Mouse (Mus musculus): ENCODE data around the gene Tmem253. TPM values are rescaled to one million over a fixed set of nuclear protein-coding genes. Genes with fewer than 3 reads are reported as not detected.

Gene Tmem253
- polyA plus RNA-seq, 1 experiment from 2014 or later = 0.23 TPM

- ATAC-seq (peak; percentile 2), DNase-seq (no peak)
- TF ChIP-seq CTCF (IDR thresholded peaks at IDR 0.05; ENCODE audit: low read depth) (no peak; the same call in 1 of the 2 replicates), EP300 (IDR thresholded peaks at IDR 0.05; ENCODE audit: low read depth) (no peak)
- peaks cover 52% of the 10 kb centered on the region for H3K4me1 ChIP-seq (ENCODE audit: insufficient read depth)
- H3K9ac ChIP-seq (replicated peaks) = peak overlapping the region; percentile 88
- peak overlapping the region; percentile 98 for H3K27ac ChIP-seq (ENCODE audit: low read depth)
- no peaks in the 10 kb centered on the region for H3K27me3 ChIP-seq (ENCODE audit: insufficient read depth, low read length)
- H3K9me3 ChIP-seq (ENCODE audit: low read length) = no peaks in the 10 kb centered on the region
- WGBS (ENCODE audit: insufficient replicate concordance) = 21% methylated on average over 12 of the region's 12 CpGs
- 0 out of 2 replicates have a peak, but pooled peaks cover 4% of the 10 kb centered on the region for H3K36me3 ChIP-seq (replicated peaks; ENCODE audit: insufficient read depth, low read length)
- H3K4me3 ChIP-seq (ENCODE audit: low read depth, low read length) = peak overlapping the region; percentile 63
- H3K4me2 ChIP-seq (ENCODE audit: low read depth, low read length) = peak overlapping the region; percentile 74
Observed at GRCm38 (mm10) chr14:52019051-52019589, 3.7 kb downstream of the Tmem253 start.

- Histone ChIP-seq H3K36me3 (replicated peaks; ENCODE audit: insufficient read depth, low read length) (0 out of 2 replicates have a peak, but pooled peaks cover 4% of the 10 kb centered on the region), H3K4me3 (ENCODE audit: low read depth, low read length) (peak overlapping the region; percentile 63), H3K4me2 (ENCODE audit: low read depth, low read length) (peak overlapping the region; percentile 74), H3K27ac (ENCODE audit: low read depth) (peak overlapping the region; percentile 98), H3K27me3 (ENCODE audit: insufficient read depth, low read length) (no peaks in the 10 kb centered on the region), H3K9me3 (ENCODE audit: low read length) (no peaks in the 10 kb centered on the region), H3K9ac (replicated peaks) (peak overlapping the region; percentile 88), H3K4me1 (ENCODE audit: insufficient read depth) (peaks cover 58% of the 10 kb centered on the region)
- under 1% methylated on average over 72 of the region's 74 CpGs for WGBS (ENCODE audit: insufficient replicate concordance)
- TF ChIP-seq EP300 (IDR thresholded peaks at IDR 0.05; ENCODE audit: low read depth) (0 out of 2 replicates have a peak, but pooled peaks have one; percentile 10), CTCF (IDR thresholded peaks at IDR 0.05; ENCODE audit: low read depth) (peak; percentile 77)
- ATAC-seq = peak; percentile 83
- DNase-seq = peak; percentile 97
Observed at GRCm38 (mm10) chr14:52019590-52020340, 4.3 kb downstream of the Tmem253 start.

DNA sequence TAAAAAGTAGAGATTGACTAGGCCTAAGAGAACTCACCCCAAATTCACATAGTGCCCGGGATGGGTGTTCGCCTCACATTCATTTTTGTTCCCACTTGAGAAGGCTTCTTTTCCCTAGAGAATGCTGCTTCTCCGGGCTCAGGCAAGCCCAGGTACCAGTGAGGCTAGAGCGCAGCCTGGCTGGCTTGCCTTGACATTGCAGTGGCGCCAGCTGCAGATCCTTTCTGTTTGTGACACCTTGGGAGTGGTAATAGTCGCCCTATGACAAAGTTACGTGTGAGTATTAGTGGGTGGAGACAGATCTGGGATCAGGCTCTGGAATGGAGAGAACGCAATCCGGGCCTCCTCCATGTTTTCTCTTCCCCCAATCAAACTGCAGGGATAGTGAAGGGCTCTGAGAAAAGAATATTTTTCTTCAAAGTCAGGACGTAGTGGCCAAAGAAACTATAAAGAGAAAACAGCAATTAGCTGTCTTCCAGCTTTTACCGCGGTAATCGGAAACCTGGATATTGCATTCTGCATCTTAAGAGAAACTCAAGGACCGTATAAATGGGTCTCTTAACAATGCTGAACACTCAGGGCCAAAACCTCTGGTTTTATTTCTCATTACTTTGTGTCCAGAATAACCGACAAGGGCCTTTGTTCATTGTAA is 5.2 kb downstream of the Tmem253 start, which contains the start of gene Zfp219:
Gene Zfp219, minus strand, starts transcription at position 248 of the 652 bp plus-strand sequence.
- Histone ChIP-seq H3K36me3 (replicated peaks; ENCODE audit: insufficient read depth, low read length) (0 out of 2 replicates have a peak, but pooled peaks cover 4% of the 10 kb centered on the region), H3K9me3 (ENCODE audit: low read length) (no peaks in the 10 kb centered on the region), H3K27ac (ENCODE audit: low read depth) (peak within 1 kb of the TSS; percentile 98), H3K4me1 (ENCODE audit: insufficient read depth) (peaks cover 53% of the 10 kb centered on the region), H3K27me3 (ENCODE audit: insufficient read depth, low read length) (no peaks in the 10 kb centered on the region), H3K4me3 (ENCODE audit: low read depth, low read length) (peak within 1 kb of the TSS; percentile 63), H3K4me2 (ENCODE audit: low read depth, low read length) (peak within 1 kb of the TSS; percentile 74), H3K9ac (replicated peaks) (peak within 1 kb of the TSS; percentile 88)
- 16% methylated on average over 15 of the region's 15 CpGs for WGBS (ENCODE audit: insufficient replicate concordance)
- DNase-seq = peak; percentile 81
- TF ChIP-seq CTCF (IDR thresholded peaks at IDR 0.05; ENCODE audit: low read depth) (peak; percentile 87), EP300 (IDR thresholded peaks at IDR 0.05; ENCODE audit: low read depth) (peak; percentile 28)
- ATAC-seq = peak; percentile 70

- peak overlapping the region; percentile 98 for H3K27ac ChIP-seq (ENCODE audit: low read depth)
- no peak for TF ChIP-seq EP300 (IDR thresholded peaks at IDR 0.05; ENCODE audit: low read depth)
- no peak for TF ChIP-seq CTCF (IDR thresholded peaks at IDR 0.05; ENCODE audit: low read depth)
- ATAC-seq (no peak), DNase-seq (no peak)
- 0 out of 2 replicates have a peak overlapping the region, but pooled peaks have one; percentile 63 for H3K4me3 ChIP-seq (ENCODE audit: low read depth, low read length)
- no peaks in the 10 kb centered on the region for H3K9me3 ChIP-seq (ENCODE audit: low read length)
- no peaks in the 10 kb centered on the region for H3K27me3 ChIP-seq (ENCODE audit: insufficient read depth, low read length)
- no peak overlapping the region for H3K9ac ChIP-seq (replicated peaks)
- H3K36me3 ChIP-seq (replicated peaks; ENCODE audit: insufficient read depth, low read length) = 0 out of 2 replicates have a peak, but pooled peaks cover 4% of the 10 kb centered on the region
- H3K4me2 ChIP-seq (ENCODE audit: low read depth, low read length) = peak overlapping the region; percentile 74
- H3K4me1 ChIP-seq (ENCODE audit: insufficient read depth) = peaks cover 48% of the 10 kb centered on the region
- 72% methylated on average over 4 of the region's 4 CpGs for WGBS (ENCODE audit: insufficient replicate concordance)
Observed at GRCm38 (mm10) chr14:52021138-52021529, 5.7 kb downstream of the Tmem253 start.

DNA sequence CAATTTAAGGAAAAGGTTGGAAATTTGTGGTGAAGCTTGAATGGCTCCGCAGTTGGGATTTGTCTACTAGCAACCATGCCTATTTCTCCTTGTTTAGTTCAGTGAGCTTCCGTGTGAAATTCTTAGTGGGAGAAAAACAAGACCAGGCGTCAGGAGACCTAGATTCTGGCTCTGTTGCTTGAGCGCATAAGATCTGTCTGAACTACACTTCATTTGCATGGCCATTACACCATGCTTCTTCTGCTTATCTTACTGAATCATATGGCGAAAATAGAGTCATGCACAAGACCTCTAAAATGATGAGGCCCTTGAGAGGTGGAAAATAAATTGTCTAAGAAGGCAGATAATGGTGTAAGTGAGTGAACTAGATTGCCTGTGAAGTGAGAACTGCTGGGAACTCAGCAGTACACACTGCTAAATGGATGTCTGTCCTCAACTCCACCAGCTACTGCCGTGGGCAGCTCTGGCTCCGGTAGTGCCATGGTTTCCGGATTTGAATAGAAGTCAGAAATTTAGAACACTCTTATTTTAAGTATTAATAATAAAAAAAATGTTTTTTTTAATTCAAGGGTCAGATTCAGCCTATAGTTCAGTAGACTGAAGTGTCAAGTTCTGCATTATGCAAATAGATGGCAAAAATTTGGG is 6.2 kb downstream of the Tmem253 start:
- no peak overlapping the region for H3K4me3 ChIP-seq (ENCODE audit: low read depth, low read length)
- no peak for DNase-seq
- H3K4me1 ChIP-seq (ENCODE audit: insufficient read depth) = peaks cover 42% of the 10 kb centered on the region
- TF ChIP-seq CTCF (IDR thresholded peaks at IDR 0.05; ENCODE audit: low read depth) = no peak
- TF ChIP-seq EP300 (IDR thresholded peaks at IDR 0.05; ENCODE audit: low read depth) = peak; percentile 72; the same call in 1 of the 2 replicates
- no peak overlapping the region for H3K9ac ChIP-seq (replicated peaks)
- no peak for ATAC-seq
- 67% methylated on average over 8 of the region's 8 CpGs for WGBS (ENCODE audit: insufficient replicate concordance)
- H3K36me3 ChIP-seq (replicated peaks; ENCODE audit: insufficient read depth, low read length) = 0 out of 2 replicates have a peak, but pooled peaks cover 2% of the 10 kb centered on the region
- H3K27ac ChIP-seq (ENCODE audit: low read depth) = peak overlapping the region; percentile 98
- H3K4me2 ChIP-seq (ENCODE audit: low read depth, low read length) = 0 out of 2 replicates have a peak overlapping the region, but pooled peaks have one; percentile 74
- H3K27me3 ChIP-seq (ENCODE audit: insufficient read depth, low read length) = no peaks in the 10 kb centered on the region
- no peaks in the 10 kb centered on the region for H3K9me3 ChIP-seq (ENCODE audit: low read length)

Measured in liver, postnatal 0 days (tissue).